Mouse (Mus musculus) limb, embryonic 14.5 days (tissue): ENCODE data around the gene Anks4b. TPM values are rescaled to one million over a fixed set of nuclear protein-coding genes. Genes with fewer than 3 reads are reported as not detected.

Experiments
- ATAC-seq: fragments of 200-750 bp; cut with Nextera tagmentation; 2 replicates; pipeline ENCODE4 v1.8.0; 2017; ENCODE audit warnings: low read depth, moderate number of reproducible peaks, moderate TSS enrichment; ENCODE audit not compliant: low FRiP score
- DNase-seq: peaks from one replicate; pipeline ENCODE4 v3.0.0-alpha.2; 2015; ENCODE audit warnings: low spot score
- H3K27ac ChIP-seq: fragments of 300-500 bp; sonication (generic); replicated peaks from 2 replicates; pipeline ENCODE4 v1.5.1; 2014; ENCODE audit warnings: low read depth, mild to moderate bottlenecking, low read length, moderate library complexity, mixed read lengths
- H3K27me3 ChIP-seq: fragments of 300-500 bp; sonication (generic); 2 replicates; pipeline ENCODE4 v1.6.1; 2014; ENCODE audit warnings: low read length, mixed read lengths; ENCODE audit not compliant: control insufficient read depth, insufficient read depth
- H3K36me3 ChIP-seq: fragments of 300-500 bp; sonication (generic); 2 replicates; pipeline ENCODE4 v1.6.1; 2014; ENCODE audit warnings: mild to moderate bottlenecking, low read length, moderate library complexity, mixed read lengths; ENCODE audit not compliant: control insufficient read depth, insufficient read depth
- H3K4me1 ChIP-seq: fragments of 300-500 bp; sonication (generic); 2 replicates; pipeline ENCODE4 v1.6.1; 2014; ENCODE audit warnings: antibody characterized with exemption, low read length, mixed read lengths; ENCODE audit not compliant: control insufficient read depth, insufficient read depth
- H3K4me2 ChIP-seq: fragments of 300-500 bp; sonication (generic); replicated peaks from 2 replicates; pipeline ENCODE4 v1.6.1; 2014; ENCODE audit warnings: low read depth, mild to moderate bottlenecking, low read length, moderate library complexity; ENCODE audit not compliant: severe bottlenecking
- H3K4me3 ChIP-seq: fragments of 300-500 bp; sonication (generic); replicated peaks from 2 replicates; pipeline ENCODE4 v1.5.1; 2014; ENCODE audit warnings: low read length
- H3K9ac ChIP-seq: fragments of 300-500 bp; sonication (generic); 2 replicates; pipeline ENCODE4 v1.6.1; 2014; ENCODE audit warnings: mild to moderate bottlenecking, low read depth, low read length, moderate library complexity; ENCODE audit not compliant: severe bottlenecking
- H3K9me3 ChIP-seq: fragments of 300-500 bp; sonication (generic); 2 replicates; pipeline ENCODE4 v1.6.1; 2016; ENCODE audit warnings: low read length; ENCODE audit not compliant: control insufficient read depth
- POLR2A ChIP-seq: fragments of 200-500 bp; IDR thresholded peaks from 2 replicates; pipeline ENCODE4 v1.8.0; 2012; ENCODE audit warnings: inconsistent platforms, mild to moderate bottlenecking, moderate library complexity, borderline replicate concordance; ENCODE audit not compliant: insufficient read depth, insufficient read length; ENCODE audit errors: extremely low read depth
- WGBS: fragments of 180-500 bp; shearing (Covaris S2); extraction: QIAGEN DNeasy Blood & Tissue Kit; methylation state at CpG from one replicate; pipeline ENCODE4 v1.1.7; 2014; 5-methylcytosine and 5-hydroxymethylcytosine counted together
- polyA plus RNA-seq, 2 experiments: library from polyadenylated mRNA; depleted of rRNA in 1 of 2; stranded (reverse) in 1 of 2; unstranded in 1 of 2; fragments of >200 nt; fragmentation: Nextera tagmentation in 1 of 2; extraction: Ambion mirVana in 1 of 2; gene quantifications; 2 replicates each; pipeline versions ENCODE4 v1.2.1 to v1.2.3; 2012 to 2014

Anks4b gene
- polyA plus RNA-seq, 2 experiments, result 0.03 TPM; not detected in 1

GRCm38 (mm10) chr7:120142743-120143142 is 30.9 kb upstream of the Anks4b start:
- H3K4me3 ChIP-seq, result no peak overlapping the region
- WGBS, result 84% methylated on average over 1 of the region's 1 CpGs
- TF ChIP-seq POLR2A, result no peak
- no peaks in the 10 kb centered on the region for H3K9me3 ChIP-seq
- H3K9ac ChIP-seq, result no peak overlapping the region
- no peak for DNase-seq
- no peaks in the 10 kb centered on the region for H3K27me3 ChIP-seq
- no peak overlapping the region for H3K27ac ChIP-seq
- H3K4me2 ChIP-seq, result no peak overlapping the region
- ATAC-seq, result no peak
- H3K4me1 ChIP-seq, result no peaks in the 10 kb centered on the region
- no peaks in the 10 kb centered on the region for H3K36me3 ChIP-seq

- ATAC-seq (no peak), DNase-seq (no peak)
- no peaks in the 10 kb centered on the region for H3K36me3 ChIP-seq
- no peaks in the 10 kb centered on the region for H3K9me3 ChIP-seq
- no peak within 1 kb of the TSS for H3K9ac ChIP-seq
- no peaks in the 10 kb centered on the region for H3K4me1 ChIP-seq
- no peaks in the 10 kb centered on the region for H3K27me3 ChIP-seq
- no peak within 1 kb of the TSS for H3K27ac ChIP-seq
- H3K4me3 ChIP-seq, result no peak within 1 kb of the TSS
- 67% methylated on average over 9 of the region's 9 CpGs for WGBS
- no peak within 1 kb of the TSS for H3K4me2 ChIP-seq
- TF ChIP-seq POLR2A, result no peak
Measured at GRCm38 (mm10) chr7:120145191-120145590, 28.5 kb upstream of the Anks4b start, which contains the start of gene Zp2. Gene Zp2, minus strand, starts transcription at chr7:120145291.

- Histone ChIP-seq H3K9ac (no peak overlapping the region), H3K4me2 (no peak overlapping the region), H3K27ac (no peak overlapping the region), H3K4me1 (no peaks in the 10 kb centered on the region), H3K9me3 (no peaks in the 10 kb centered on the region), H3K4me3 (no peak overlapping the region), H3K27me3 (no peaks in the 10 kb centered on the region), H3K36me3 (no peaks in the 10 kb centered on the region)
- 27% methylated on average over 3 of the region's 3 CpGs for WGBS
- TF ChIP-seq POLR2A, result no peak
- ATAC-seq, result no peak
- DNase-seq, result no peak
Measured at GRCm38 (mm10) chr7:120150257-120150656, 23.4 kb upstream of the Anks4b start.

GRCm38 (mm10) chr7:120150898-120151297 is 22.8 kb upstream of the Anks4b start:
- DNase-seq (no peak), ATAC-seq (no peak)
- no peaks in the 10 kb centered on the region for H3K27me3 ChIP-seq
- H3K27ac ChIP-seq, result no peak overlapping the region
- no peak for TF ChIP-seq POLR2A
- H3K9me3 ChIP-seq, result no peaks in the 10 kb centered on the region
- no peak overlapping the region for H3K9ac ChIP-seq
- no peak overlapping the region for H3K4me2 ChIP-seq
- no peaks in the 10 kb centered on the region for H3K4me1 ChIP-seq
- H3K4me3 ChIP-seq, result no peak overlapping the region
- no peaks in the 10 kb centered on the region for H3K36me3 ChIP-seq
- 78% methylated on average over 2 of the region's 2 CpGs for WGBS

- Histone ChIP-seq H3K27me3 (no peaks in the 10 kb centered on the region), H3K9ac (no peak overlapping the region), H3K36me3 (no peaks in the 10 kb centered on the region), H3K4me1 (no peaks in the 10 kb centered on the region), H3K4me2 (no peak overlapping the region), H3K4me3 (no peak overlapping the region), H3K9me3 (no peaks in the 10 kb centered on the region), H3K27ac (no peak overlapping the region)
- DNase-seq (no peak), ATAC-seq (no peak)
- TF ChIP-seq POLR2A, result no peak
- 11% methylated on average over 2 of the region's 2 CpGs for WGBS
Measured at GRCm38 (mm10) chr7:120156841-120157409, 16.7 kb upstream of the Anks4b start.
